Mouse (Mus musculus) left cerebral cortex, postnatal 36 days (tissue): ENCODE measurements around the gene Kbtbd8. TPM values are rescaled to one million over a fixed set of nuclear protein-coding genes. Genes with fewer than 3 reads are reported as not detected.

Experiments
- DNase-seq, 2 experiments: peaks; one replicate each; pipeline ENCODE4 v3.0.0; 2021 to 2022; ENCODE audit warnings: low spot score in 2 of 2, mixed read lengths in 1 of 2
- intact Hi-C: fragments of 180-260 bp; cut with DNase I; formaldehyde crosslinking; loops from one replicate; pipeline ENCODE4 v1.15.1; 2025
- total RNA-seq, 2 experiments: library from RNA; stranded (reverse); gene quantifications; 2 replicates each; pipeline ENCODE4 v1.2.3; 2021

The Kbtbd8 gene
- 1 to 10 TPM; 7.8 to 7.9 TPM for total RNA-seq

DNA sequence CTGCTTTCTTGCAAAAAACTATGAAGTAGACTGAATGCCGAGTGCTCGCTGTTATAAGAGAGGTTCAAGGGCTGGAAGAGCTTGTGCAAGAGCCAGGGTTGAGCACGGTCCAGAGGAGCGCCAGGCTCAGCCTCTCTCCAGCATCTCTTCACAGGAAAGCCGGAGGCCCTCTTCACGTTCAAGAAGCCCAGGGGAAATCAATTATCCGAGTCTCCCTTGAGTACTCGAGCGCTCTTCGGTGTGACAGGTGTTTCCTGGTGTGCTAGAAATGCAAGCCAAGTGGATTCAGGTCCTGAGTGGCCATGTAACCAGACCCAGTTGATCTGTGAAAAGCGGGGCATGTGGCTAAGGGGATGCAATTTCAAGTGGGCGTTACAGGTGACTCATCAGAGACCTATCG lies at the start of gene Kbtbd8:
Gene Kbtbd8 (plus strand): TSS at position 295 of the 400 bp plus-strand sequence.
- no peak for DNase-seq
- intact Hi-C loops, result no loop called here

DNA sequence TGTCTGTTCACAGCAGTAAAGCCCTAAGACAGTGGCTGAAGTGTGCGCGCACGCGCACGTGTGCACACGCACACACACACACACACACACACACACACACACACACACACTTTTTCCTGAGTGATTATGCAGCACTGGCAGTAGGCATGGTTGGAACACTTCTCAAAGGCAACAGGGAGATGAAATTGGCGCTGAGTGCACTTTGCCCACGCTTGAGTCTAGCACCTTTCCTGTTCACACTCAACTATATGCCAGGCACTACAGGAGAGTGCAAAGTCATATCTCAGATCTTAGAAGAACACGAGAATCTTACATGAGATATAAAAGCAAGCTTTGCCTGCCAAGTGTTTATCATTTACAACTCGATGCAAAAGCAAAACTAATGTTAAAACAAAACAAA lies 47.3 kb upstream of the Kbtbd8 start:
- intact Hi-C loops, result no loop called here
- peak in 1 of 2 experiments; percentile 6 for DNase-seq

DNA sequence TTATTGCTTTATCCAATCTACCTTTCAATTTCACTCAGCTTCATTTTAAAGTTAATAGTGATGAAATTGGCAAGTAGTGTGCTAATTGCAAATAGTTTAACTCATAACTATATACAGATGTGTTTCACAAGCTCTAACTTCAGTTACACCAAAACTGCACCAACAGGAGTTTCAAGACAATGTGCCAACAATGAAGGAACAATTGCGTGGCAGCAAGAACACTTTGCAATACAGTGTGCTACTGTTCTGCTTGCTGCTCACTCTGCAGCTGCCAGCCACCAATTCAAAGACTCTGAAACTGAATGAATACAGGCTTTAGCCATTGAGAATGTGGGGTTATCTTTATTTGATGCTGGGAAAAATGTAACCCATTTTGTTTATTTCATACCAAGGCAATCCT lies 31.8 kb upstream of the Kbtbd8 start:
- no peak for DNase-seq
- intact Hi-C loops, result no loop called here

DNA sequence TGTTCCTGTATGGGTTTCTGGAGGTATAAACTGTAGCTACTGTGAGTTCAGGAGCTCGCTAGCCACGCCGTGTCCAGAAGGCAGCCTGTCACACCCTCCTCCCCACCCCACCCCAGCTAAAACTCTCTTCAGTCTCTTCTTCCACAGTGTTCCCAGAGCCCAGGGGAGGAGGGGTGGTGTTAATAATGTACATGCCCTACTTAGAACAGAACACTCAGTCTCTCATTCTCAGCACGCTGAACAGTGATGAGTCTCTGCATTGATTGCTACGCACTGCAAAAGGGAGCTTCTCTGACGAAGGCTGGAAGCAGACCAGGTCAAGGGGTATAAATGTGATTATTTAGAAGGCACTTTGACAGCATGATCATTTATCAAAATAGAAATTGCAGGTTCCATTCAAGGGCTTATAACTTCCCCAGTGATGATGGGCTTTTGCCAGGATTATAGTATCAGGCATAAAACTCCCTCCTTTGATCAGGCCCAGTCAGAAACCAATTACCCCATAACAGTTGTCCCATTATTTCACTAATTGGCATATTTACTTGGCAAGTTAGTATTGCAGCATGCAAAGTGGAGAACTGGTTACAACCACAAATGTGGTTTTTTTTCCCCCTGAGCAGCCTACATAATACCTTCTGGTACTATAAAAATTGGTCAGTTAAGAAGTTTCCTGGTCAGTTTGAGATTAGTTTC lies 29.7 kb upstream of the Kbtbd8 start:
- DNase-seq, result peak; percentile 11 to 17
- intact Hi-C loops, result no loop called here

DNA sequence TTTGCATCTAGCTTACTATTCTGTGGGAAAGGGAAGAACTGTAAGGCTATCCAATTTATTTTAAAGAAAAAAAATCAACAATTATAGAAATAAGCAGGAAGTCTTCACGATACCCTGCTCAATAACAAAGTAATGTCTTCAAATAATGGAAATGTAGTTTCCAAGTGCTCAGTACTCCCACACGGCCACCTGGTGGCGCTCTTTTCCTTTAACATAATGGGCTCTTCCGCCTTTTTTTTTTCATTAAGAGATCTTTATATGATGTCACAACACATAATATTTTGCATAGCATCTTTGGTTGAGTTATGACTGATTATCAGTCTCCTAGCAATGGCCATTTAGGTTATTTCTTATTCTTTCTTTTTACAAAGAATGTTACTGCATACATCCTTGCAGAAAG lies 29.0 kb upstream of the Kbtbd8 start:
- DNase-seq, result no peak
- intact Hi-C loops, result no loop called here

DNA sequence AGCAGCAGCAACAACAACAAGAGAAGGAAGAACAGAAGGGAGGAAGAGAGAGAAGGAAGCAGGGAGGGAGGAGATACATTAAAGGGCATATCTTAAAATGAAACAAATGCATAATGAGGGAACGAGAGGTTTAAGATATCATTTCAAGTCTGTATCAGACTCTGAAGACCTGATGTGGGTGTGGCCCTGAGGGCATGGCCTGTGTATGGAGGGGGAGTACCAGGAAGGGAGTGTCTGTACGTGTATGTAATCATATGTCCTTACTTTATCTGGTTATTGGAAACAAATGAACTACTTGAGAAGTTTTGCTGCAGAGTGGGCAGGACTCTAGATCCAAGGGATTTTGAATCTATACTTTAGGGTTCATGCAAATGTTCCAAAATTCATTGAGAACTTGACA lies 22.3 kb upstream of the Kbtbd8 start:
- no peak for DNase-seq
- intact Hi-C loops, result loop anchor here (5.0 kb wide), 1 partner anchor 1933 kb away; no protein-coding TSS in a partner anchor

DNA sequence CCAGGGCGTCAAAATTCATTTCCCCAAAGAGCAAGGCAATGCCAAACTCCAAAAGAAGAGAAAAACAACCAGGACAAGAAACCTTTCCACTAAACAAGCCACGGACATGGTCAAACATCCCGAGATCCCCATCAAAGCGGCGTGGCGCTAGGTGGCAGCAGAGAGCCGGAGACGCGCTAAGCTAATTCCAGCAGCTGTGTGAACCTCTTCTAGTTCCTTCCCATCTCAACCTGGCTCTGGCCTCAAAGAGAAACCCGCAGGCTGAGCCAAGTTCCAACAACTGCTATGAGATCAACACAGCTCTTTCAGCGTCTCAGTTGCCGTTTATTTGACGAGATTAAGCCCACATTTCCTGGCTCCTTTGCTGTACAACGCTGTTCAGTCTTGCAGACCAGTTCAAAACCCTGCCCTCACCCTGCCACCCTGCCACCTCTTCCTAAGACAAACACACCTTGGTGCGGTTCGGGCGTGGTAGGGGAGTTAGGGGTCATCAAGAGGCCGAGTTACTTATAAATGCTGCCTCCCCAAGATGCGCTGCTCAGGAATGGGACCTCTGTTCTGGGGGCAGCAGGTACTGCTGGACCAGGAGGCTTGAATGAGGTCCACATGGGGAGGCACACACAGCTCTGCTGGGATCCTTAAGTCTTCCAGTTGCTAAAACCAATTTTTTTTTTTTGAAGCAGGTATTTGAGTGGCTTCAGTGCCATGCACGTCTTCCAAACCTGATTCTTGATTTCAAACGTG lies 18.5 kb upstream of the Kbtbd8 start:
- DNase-seq, result peak; percentile 82 to 85
- intact Hi-C loops, result loop anchor here (5.0 kb wide), 1 partner anchor 1929 kb away; no protein-coding TSS in a partner anchor

DNA sequence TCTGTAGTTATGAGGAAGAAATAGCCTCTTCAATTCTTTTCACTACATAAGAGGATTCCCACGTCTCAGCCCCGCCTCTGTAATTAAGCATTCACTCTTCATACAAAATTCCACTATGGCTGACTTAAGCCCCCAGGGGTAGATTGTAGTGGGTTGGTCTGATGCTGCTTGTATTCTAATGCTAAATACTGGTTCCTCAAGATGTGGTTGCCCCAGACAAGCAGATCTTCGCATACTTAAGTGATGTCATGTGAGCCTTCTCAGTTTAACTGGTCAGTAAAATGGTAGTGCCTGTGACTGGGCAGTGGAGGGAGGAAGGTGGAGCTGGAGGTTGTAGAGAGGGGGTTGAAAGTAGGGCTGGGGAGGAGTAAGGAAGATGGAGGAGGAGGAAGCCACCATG lies 13.3 kb upstream of the Kbtbd8 start:
- DNase-seq, result no peak
- intact Hi-C loops, result no loop called here

DNA sequence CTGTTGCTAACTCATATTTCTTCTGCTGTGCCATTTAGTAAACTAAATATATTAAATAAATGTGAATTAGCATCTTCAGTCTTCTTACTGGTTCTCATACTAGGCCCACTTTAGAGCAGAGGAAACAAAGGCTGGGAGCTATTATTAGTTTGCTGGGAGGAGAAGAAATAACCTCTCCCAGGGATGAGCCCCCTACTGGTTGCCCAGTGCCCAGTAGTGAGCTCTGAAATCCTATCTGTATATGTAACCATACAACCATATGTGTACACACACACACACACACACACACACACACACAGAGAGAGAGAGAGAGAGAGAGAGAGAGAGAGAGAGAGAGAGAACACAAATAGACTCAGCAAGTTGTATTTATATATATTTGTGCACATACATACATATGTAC lies 8.6 kb upstream of the Kbtbd8 start:
- intact Hi-C loops, result no loop called here
- no peak for DNase-seq

DNA sequence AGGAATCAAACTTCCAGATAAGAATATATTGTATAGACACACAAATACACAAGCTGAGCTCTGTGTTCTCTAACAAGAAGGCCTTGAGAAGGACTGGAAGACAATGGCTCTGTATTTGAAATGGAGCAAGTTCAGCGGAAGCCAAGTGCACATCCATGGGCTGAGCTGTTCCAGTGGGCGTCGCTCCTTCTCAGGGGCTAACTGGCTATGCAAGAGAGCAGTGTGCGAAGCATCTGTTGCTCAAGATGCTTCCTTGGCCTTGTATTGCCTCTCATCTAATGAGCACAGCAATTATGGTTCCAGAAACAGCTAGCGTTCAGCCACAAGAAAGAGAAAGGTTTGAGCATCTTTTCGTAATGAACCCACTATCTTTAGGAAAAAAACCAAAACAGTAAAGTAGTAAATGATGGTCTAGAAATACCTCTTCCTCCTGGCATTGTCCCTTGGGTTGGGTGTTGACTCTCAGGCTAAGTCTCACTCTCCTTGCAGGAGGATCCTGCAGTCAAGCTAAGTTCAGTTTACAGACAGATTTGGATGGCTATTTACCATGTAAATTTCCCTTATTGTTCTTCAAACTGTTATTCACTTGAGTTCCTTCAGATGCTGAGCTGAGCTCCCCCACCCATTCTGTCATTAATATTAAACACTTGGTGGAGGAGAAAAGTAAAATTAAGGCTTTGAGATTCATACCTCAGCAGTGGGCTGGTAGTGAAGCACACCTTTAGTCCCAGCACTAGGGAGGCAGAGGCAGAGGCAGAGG lies 7.2 kb upstream of the Kbtbd8 start:
- intact Hi-C loops, result no loop called here
- DNase-seq, result no peak

DNA sequence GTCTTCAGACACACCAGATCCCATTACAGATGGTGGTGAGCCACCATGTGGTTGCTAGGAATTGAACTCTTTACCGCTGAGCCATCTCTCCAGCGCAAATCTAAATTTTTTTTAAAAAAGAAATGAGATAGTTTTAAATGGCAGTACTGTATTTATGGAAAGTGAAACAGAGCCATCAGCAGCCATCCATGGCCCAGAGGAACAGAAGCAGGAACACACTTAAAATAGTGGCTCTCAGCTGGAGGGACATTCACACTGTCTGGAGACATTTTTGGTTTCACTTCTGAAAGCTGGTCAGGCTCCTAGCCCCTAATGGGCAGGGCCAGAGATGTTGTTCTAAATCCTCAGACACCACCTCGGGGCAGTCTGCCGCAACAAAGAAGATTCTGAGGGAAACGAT lies 5.0 kb upstream of the Kbtbd8 start:
- peak in 1 of 2 experiments; percentile 15 for DNase-seq
- intact Hi-C loops, result no loop called here

DNA sequence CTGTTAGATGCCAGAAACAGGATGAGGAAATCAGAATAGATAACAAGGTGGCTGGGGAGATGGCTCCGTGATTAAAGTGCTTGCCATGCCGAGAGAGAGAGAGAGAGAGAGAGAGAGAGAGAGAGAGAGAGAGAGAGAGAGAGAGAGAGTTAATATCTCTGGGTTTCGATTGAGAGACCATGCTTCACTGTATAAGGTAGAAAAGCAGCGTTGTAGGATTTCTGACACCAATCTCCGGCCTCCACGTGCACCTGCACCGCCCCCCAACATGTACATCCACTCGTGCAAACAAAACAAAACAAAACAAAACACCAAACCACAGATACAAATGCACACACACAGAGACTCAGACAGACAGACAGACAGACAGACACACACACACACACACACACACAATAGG lies 527 bp upstream of the Kbtbd8 start:
- no peak for DNase-seq
- intact Hi-C loops, result no loop called here

DNA sequence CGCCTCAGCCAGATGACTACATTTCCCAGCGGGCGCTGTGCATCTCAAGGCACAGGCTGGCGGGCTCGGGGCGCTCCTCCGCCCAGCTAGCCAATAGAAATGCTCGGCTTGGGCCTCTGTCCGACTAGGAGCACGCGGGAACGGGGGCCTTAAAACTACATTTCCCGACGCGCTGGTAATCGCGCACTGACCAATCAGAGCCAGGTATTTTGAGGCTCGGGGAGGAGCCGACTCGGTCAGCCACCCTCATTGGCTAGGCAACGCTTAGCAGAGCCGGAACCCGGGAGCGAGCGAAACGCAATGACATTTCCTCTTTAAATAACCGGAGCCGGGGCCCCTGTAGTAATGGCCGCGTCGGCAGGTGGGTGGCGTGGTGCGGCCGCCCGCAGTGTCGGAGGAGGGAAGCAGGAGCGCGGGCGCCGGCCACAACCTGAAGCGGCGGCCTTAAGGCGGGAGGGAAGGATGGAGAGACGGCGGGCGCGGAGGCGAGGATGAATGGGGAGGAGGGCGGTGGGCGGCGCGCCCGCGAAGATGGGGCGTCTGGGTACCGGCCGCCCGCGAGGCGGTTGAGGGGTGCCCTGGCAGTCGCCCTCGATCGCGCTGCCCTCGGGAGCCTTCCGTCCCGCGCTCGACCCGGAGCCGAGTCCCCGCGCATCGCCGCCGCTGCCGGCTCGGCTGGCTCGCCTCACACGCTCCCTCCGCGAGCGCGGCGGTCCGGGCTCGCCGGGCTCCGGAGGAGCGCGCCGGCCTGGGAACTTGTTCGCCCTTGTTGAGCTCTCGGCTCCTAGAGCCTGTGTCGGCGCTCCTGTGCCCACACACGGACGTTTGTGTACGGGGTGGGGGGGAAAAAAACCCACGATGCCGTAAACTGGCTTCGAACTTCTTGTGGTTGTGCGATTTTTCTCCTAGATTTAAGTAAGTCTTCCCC lies 838 bp downstream of the Kbtbd8 start:
- peak; percentile 94 for DNase-seq
- intact Hi-C loops, result no loop called here

DNA sequence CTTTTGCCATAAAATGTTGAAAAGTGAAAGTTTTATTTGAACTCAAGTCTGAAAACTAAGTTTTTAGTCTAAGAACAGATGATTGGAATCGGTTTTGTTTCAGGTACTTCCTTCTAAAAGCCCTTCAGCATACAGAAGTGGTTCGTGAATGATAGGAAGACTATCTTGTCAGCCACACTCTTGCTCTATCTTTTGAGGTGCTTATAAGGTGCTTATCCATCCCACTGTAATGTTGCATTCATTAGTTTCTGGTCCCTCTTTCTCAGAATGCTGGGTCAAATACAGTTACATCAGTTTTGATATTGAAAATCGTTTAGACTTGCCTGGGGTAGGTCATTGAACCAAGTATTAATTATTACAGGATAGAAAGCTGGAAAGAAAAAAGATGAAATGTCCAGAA lies 2.3 kb downstream of the Kbtbd8 start:
- intact Hi-C loops, result no loop called here
- DNase-seq, result no peak

DNA sequence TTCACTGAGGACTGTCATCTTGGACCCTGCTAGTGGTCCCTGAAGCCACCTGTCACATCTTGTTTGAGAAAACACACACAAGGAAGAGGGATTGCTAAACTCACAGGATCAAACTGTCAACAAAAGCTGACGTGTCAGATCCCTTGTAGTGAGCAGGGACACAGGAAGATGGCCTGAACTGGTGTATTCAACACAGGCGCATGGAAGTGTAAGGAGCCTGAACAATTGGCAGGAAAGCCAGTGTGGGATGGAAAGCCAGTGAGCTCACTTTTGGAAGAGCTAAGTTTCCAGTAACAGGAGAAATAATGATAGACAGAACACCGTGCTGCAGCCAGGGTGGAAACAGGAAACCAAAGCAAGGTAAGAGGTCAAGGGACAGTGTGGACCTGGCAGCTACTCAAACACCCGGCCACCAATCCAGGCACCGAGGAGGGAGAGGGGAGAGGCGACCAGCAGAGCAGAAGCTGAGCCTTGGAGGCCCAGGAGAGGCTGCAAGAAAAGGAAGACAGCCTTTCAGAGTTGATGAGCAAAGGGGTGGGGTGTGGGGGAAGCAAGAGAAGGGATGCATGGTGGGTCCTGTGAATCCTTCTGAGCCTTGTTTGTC lies 33.0 kb downstream of the Kbtbd8 start:
- DNase-seq, result no peak

DNA sequence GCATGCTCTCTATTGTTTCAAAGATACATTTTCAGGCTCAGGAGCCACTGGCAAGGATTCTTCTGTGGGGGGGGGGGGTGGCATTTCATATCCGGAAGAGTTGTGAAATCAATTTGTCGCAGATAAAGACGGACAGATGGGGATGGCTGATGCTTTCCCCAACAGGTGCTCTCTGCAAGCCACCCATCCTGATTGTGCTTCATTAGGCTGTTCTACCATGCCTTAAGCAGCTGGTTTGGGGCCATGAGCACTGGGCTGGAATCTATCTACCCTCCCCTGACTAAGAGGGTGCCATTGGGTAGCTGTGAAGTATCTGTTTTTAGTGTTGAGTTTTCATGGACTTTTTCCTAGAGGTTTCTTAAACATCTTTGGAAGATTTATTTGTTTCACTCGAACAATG lies 33.8 kb downstream of the Kbtbd8 start:
- DNase-seq, result no peak
- intact Hi-C loops, result no loop called here

More for the DNA sequence above, 33.0 kb downstream of the Kbtbd8 start:
- intact Hi-C loops, result no loop called here

DNA sequence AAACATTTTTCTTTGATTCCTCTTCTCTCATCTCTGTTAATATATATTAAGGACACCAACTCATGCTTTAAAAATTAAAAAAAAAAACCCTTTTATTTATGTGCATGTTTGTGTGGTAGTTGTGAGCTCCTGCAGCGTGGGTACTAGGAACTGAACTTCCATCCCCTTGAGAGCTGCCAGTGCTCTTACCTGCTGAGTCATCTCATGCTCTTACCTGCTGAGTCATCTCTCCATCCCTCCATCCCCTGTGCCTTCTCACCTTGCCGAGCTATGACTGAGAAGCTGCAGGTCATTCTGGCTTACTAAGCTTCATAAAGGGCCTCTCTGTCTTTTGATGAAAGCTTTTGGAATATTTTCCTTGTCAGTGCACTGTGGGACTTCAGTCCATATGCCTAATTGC lies 34.5 kb downstream of the Kbtbd8 start:
- intact Hi-C loops, result no loop called here
- DNase-seq, result no peak

DNA sequence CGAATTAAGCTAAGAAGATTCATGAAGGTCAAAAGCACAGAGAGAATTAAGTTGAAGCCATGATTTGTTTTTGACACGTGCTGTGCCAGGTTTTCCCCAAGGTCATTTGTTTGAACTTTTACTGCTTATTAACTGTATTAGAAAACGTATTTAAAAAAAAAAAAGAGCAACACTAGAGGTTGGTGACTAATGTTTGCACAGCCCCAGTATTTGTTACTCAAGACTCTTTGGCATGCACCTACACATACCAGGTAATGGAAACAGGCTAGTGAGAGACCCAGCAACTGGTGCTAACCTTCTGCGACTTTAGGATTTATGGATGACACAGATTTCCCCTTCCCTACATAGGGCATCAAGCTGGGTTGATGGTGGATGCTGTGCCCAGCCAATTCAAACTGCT lies 46.9 kb downstream of the Kbtbd8 start:
- no peak for DNase-seq
- intact Hi-C loops, result no loop called here

DNA sequence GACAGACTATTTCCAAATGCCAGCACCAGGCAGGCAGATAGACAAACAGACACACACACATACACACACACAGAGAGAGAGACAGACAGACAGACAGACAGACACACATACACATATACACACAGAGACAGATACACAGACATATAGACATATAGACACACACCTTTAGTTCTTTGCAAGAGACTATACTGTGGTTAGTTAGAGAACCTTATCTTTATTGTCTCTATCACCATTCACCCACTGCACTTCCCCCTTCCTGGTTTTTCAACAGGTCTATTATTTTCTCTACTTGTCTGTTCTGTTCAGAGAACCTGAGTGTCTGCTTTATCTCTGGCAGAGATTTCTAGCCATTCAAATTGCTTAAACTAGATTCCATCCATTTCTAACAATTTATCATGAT lies 48.6 kb downstream of the Kbtbd8 start:
- no peak for DNase-seq
- intact Hi-C loops, result no loop called here
